Mouse (Mus musculus) kidney, adult 2 months (tissue): Measurements from ENCODE around the gene Ggt6.

Source experiments
- CTCF ChIP-seq: fragments of 200-500 bp; conservative IDR thresholded peaks from 2 replicates; pipeline ENCODE4 v1.5.1; 2011; ENCODE audit warnings: low read depth, mild to moderate bottlenecking, control low read depth, low read length, moderate library complexity, mixed read lengths; ENCODE audit not compliant: insufficient read depth, insufficient read length
- POLR2A ChIP-seq: fragments of 200-500 bp; IDR thresholded peaks from one replicate; pipeline ENCODE4 v1.6.1; 2011; ENCODE audit warnings: low read depth, low read length, control low read depth

- TF ChIP-seq CTCF (no peak), POLR2A (no peak)
Observed at GRCm38 (mm10) chr11:72473540-72473939, 38.2 kb downstream of the Ggt6 start.
